Mouse (Mus musculus): ENCODE measurements around the gene Cdkl1. TPM values are rescaled to one million over a fixed set of nuclear protein-coding genes. Genes with fewer than 3 reads are reported as not detected.

Cdkl1 gene
- total and polyA plus RNA-seq, 3 experiments = 0.31 TPM; not detected in 2

DNA sequence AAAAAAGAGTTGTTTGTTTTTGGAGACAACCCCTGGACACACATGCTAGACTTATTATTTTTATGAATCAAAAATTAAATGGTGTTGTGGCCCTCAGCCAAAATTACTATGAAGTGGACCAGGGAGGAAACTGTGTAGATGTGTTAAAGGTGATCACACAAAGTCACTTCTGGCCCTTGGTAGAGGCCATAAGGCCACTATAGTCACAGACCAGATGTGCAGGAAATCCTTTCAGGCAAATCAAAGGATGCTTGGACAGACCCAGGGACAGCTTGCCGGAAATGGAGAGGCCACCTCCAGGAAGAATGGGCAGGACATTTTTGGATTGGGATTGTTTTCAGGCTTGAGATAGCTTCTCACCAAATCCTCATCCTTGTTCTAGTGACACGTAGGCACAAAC is 29.5 kb downstream of the Cdkl1 start:
- Histone ChIP-seq H3K79me2 (replicated peaks; ENCODE audit: control insufficient read depth, extremely low read depth, insufficient read depth, poor library complexity, severe bottlenecking) (no peaks in the 10 kb centered on the region), H3K27me3 (replicated peaks) (no peaks in the 10 kb centered on the region), H3K36me3 (replicated peaks in 1 of 2; ENCODE audit: control insufficient read depth in 1 of 2, insufficient read depth in 1 of 2, low read length in 1 of 2) (no peaks in the 10 kb centered on the region), H3K4me3 (replicated peaks in 1 of 3; ENCODE audit: low read depth in 2 of 3, low read length in 2 of 3, poor library complexity in 1 of 3) (no peak overlapping the region), H3K9ac (ENCODE audit: insufficient read depth, low read depth) (no peak overlapping the region), H3K4me2 (ENCODE audit: insufficient read depth, low read depth, poor library complexity, severe bottlenecking) (no peak overlapping the region), H3K4me1 (ENCODE audit: control insufficient read depth in 1 of 2, insufficient read depth in 2 of 2) (peaks cover 0 to 5% of the 10 kb centered on the region in 2 experiments; a peak in 2 of 4 replicates), H3K9me3 (replicated peaks; ENCODE audit: low read length) (peaks cover 3% of the 10 kb centered on the region), H3K27ac (ENCODE audit: insufficient read depth, low read depth) (no peak overlapping the region)
- dilution Hi-C loops (cut with MboI; ENCODE audit: extremely low pct_ligation_motif_present, extremely low pct_unique_long_range_greater_than_20kb, low sequenced_read_pairs) = no loop called here
- no peak for TF ChIP-seq ZNF384 (IDR thresholded peaks at IDR 0.05; ENCODE audit: low read depth, low read length)
- no peak for TF ChIP-seq TCF12 (IDR thresholded peaks at IDR 0.05; ENCODE audit: low read depth, low read length)
- no peak for TF ChIP-seq ELF1 (IDR thresholded peaks at IDR 0.05; ENCODE audit: low read depth, low read length)
- TF ChIP-seq MEF2A (IDR thresholded peaks at IDR 0.05; ENCODE audit: borderline replicate concordance, low read depth, low read length) = no peak
- TF ChIP-seq CTCF (conservative IDR thresholded peaks at IDR 0.05 in 1 of 2, IDR thresholded peaks at IDR 0.05 in 1 of 2; ENCODE audit: low read depth in 2 of 2, low read length in 2 of 2) = no peak
- no peak for TF ChIP-seq CHD2 (IDR thresholded peaks at IDR 0.05; ENCODE audit: low read length)
- TF ChIP-seq POLR2A (IDR thresholded peaks at IDR 0.05; ENCODE audit: low read depth, low read length) = no peak
- TF ChIP-seq TBP (conservative IDR thresholded peaks at IDR 0.05; ENCODE audit: low read depth, low read length) = no peak
- TF ChIP-seq RCOR1 (conservative IDR thresholded peaks at IDR 0.05; ENCODE audit: low read depth, low read length) = no peak
- no peak for TF ChIP-seq MAX (IDR thresholded peaks at IDR 0.05; ENCODE audit: low read length)
- no peak for TF ChIP-seq KAT2A (IDR thresholded peaks at IDR 0.05; ENCODE audit: insufficient replicate concordance, low read length)
- no peak for TF ChIP-seq ZMIZ1 (IDR thresholded peaks at IDR 0.05; ENCODE audit: low read depth, low read length)
- TF ChIP-seq PAX5 (IDR thresholded peaks at IDR 0.05; ENCODE audit: low read length) = no peak
- TF ChIP-seq BHLHE40 (IDR thresholded peaks at IDR 0.05; ENCODE audit: low read depth, low read length) = no peak
- no peak for TF ChIP-seq E2F4 (IDR thresholded peaks at IDR 0.05; ENCODE audit: insufficient replicate concordance, low read depth, low read length)
- in situ Hi-C loops (cut with MboI; ENCODE audit: low pct_ligation_motif_present, low pct_unique_long_range_greater_than_20kb, low sequenced_read_pairs) = loop anchor here (10.0 kb wide), 1 partner anchor 133 kb away; the partner anchor contains the start of genes Atl1 and Map4k5
- no peak for DNase-seq (ENCODE audit: extremely low read depth)

- Histone ChIP-seq H3K9me3 (replicated peaks; ENCODE audit: low read length) (peaks cover 3% of the 10 kb centered on the region), H3K4me3 (replicated peaks in 1 of 3; ENCODE audit: low read depth in 2 of 3, low read length in 2 of 3, poor library complexity in 1 of 3) (no peak overlapping the region), H3K9ac (ENCODE audit: insufficient read depth, low read depth) (no peak overlapping the region), H3K27me3 (replicated peaks) (no peaks in the 10 kb centered on the region), H3K4me1 (ENCODE audit: control insufficient read depth in 1 of 2, insufficient read depth in 2 of 2) (peaks cover 0 to 5% of the 10 kb centered on the region in 2 experiments; a peak in 2 of 4 replicates), H3K4me2 (ENCODE audit: insufficient read depth, low read depth, poor library complexity, severe bottlenecking) (no peak overlapping the region), H3K79me2 (replicated peaks; ENCODE audit: control insufficient read depth, extremely low read depth, insufficient read depth, poor library complexity, severe bottlenecking) (no peaks in the 10 kb centered on the region), H3K27ac (ENCODE audit: insufficient read depth, low read depth) (no peak overlapping the region), H3K36me3 (replicated peaks in 1 of 2; ENCODE audit: control insufficient read depth in 1 of 2, insufficient read depth in 1 of 2, low read length in 1 of 2) (no peaks in the 10 kb centered on the region)
- TF ChIP-seq KAT2A (IDR thresholded peaks at IDR 0.05; ENCODE audit: insufficient replicate concordance, low read length) = no peak
- no peak for TF ChIP-seq MAX (IDR thresholded peaks at IDR 0.05; ENCODE audit: low read length)
- no peak for TF ChIP-seq ELF1 (IDR thresholded peaks at IDR 0.05; ENCODE audit: low read depth, low read length)
- no peak for TF ChIP-seq NRF1 (IDR thresholded peaks at IDR 0.05; ENCODE audit: low read depth, low read length)
- in situ Hi-C loops (cut with MboI; ENCODE audit: low pct_ligation_motif_present, low pct_unique_long_range_greater_than_20kb, low sequenced_read_pairs) = loop anchor here (10.0 kb wide), 1 partner anchor 134 kb away; the partner anchor contains the start of genes Atl1 and Map4k5
- dilution Hi-C loops (cut with MboI; ENCODE audit: extremely low pct_ligation_motif_present, extremely low pct_unique_long_range_greater_than_20kb, low sequenced_read_pairs) = no loop called here
- no peak for DNase-seq (ENCODE audit: extremely low read depth)
Measured at GRCm38 (mm10) chr12:69760743-69761406, 30.2 kb downstream of the Cdkl1 start.
